8 mouse cellular contexts compared by ENCODE assay signal in genomic region chr13:35741040-35741619, GRCm38 (mm10).
DNase-seq lines count a peak whose midpoint lies in the region; ATAC-seq and TF ChIP-seq lines count a peak whose summit lies in the region.

No protein-coding gene starts in this region.

- TF ChIP-seq CTCF in liver, postnatal 0 days (IDR thresholded peaks at IDR 0.05; ENCODE audit: low read depth) = peak; percentile 72
- 0 out of 2 replicates have a peak, but pooled peaks have one; percentile 38 for TF ChIP-seq CTCF in testis, adult 2 months (IDR thresholded peaks at IDR 0.05; ENCODE audit: control insufficient read depth, insufficient read depth, insufficient replicate concordance, low read depth, low read length)

- peak overlapping the region; percentile 89 for H3K4me3 ChIP-seq in forebrain, embryonic 14.5 days (ENCODE audit: low read depth, low read length)
- peak overlapping the region; percentile 96 for H3K4me3 ChIP-seq in liver, postnatal 0 days (ENCODE audit: low read depth, low read length)
- H3K4me3 ChIP-seq in neural tube, embryonic 14.5 days (ENCODE audit: low read depth, low read length) = peak overlapping the region; percentile 96
- peak overlapping the region; percentile 92 for H3K4me3 ChIP-seq in testis, adult 2 months (ENCODE audit: control insufficient read depth, low read depth, low read length)

- H3K9me3 ChIP-seq in forebrain, embryonic 14.5 days (replicated peaks; ENCODE audit: control insufficient read depth, low read length) = no peaks in the 10 kb centered on the region
- no peaks in the 10 kb centered on the region for H3K9me3 ChIP-seq in liver, postnatal 0 days (ENCODE audit: low read length)
- peaks cover 3% of the 10 kb centered on the region; the same call in 1 of the 2 replicates for H3K9me3 ChIP-seq in neural tube, embryonic 14.5 days (ENCODE audit: control insufficient read depth, low read length)

- TF ChIP-seq EP300 in liver, postnatal 0 days (IDR thresholded peaks at IDR 0.05; ENCODE audit: low read depth) = no peak

- peaks cover 10% of the 10 kb centered on the region for H3K4me1 ChIP-seq in forebrain, embryonic 14.5 days (ENCODE audit: control insufficient read depth, insufficient read depth, low read length)
- H3K4me1 ChIP-seq in liver, postnatal 0 days (ENCODE audit: insufficient read depth) = peaks cover 27% of the 10 kb centered on the region
- peaks cover 11% of the 10 kb centered on the region for H3K4me1 ChIP-seq in neural tube, embryonic 14.5 days (ENCODE audit: control insufficient read depth, insufficient read depth, low read length)
- H3K4me1 ChIP-seq in testis, adult 2 months (ENCODE audit: control insufficient read depth, insufficient read depth, low read length) = peaks cover 6% of the 10 kb centered on the region

- H3K9ac ChIP-seq in forebrain, embryonic 14.5 days (ENCODE audit: low read length) = peak overlapping the region; percentile 87
- peak overlapping the region; percentile 99 for H3K9ac ChIP-seq in liver, postnatal 0 days (replicated peaks)
- peak overlapping the region; percentile 83 for H3K9ac ChIP-seq in neural tube, embryonic 14.5 days (replicated peaks; ENCODE audit: low read depth, low read length)

- H3K27me3 ChIP-seq in forebrain, embryonic 14.5 days (replicated peaks; ENCODE audit: control insufficient read depth, insufficient read depth, low read length) = peaks cover 24% of the 10 kb centered on the region
- H3K27me3 ChIP-seq in liver, postnatal 0 days (ENCODE audit: insufficient read depth, low read length) = no peaks in the 10 kb centered on the region
- H3K27me3 ChIP-seq in neural tube, embryonic 14.5 days (ENCODE audit: control insufficient read depth, insufficient read depth, low read length) = peaks cover 12% of the 10 kb centered on the region; the same call in 1 of the 2 replicates
- no peaks in the 10 kb centered on the region for H3K27me3 ChIP-seq in testis, adult 2 months (ENCODE audit: control insufficient read depth, insufficient read depth, low read length)

- peak; percentile 9; the same call in 1 of the 2 replicates for TF ChIP-seq POLR2A in testis, adult 2 months (IDR thresholded peaks at IDR 0.05; ENCODE audit: control insufficient read depth, low read depth, low read length)

- peak; percentile 93 for ATAC-seq in forebrain, embryonic 14.5 days
- ATAC-seq in liver, postnatal 0 days = peak; percentile 91
- peak; percentile 95 for ATAC-seq in neural tube, embryonic 14.5 days (ENCODE audit: low read depth)

- no peaks in the 10 kb centered on the region for H3K36me3 ChIP-seq in forebrain, embryonic 14.5 days (ENCODE audit: control insufficient read depth, insufficient read depth, low read length)
- H3K36me3 ChIP-seq in liver, postnatal 0 days (replicated peaks; ENCODE audit: insufficient read depth, low read length) = no peaks in the 10 kb centered on the region
- H3K36me3 ChIP-seq in neural tube, embryonic 14.5 days (ENCODE audit: control insufficient read depth, insufficient read depth, low read length) = no peaks in the 10 kb centered on the region
- no peaks in the 10 kb centered on the region for H3K36me3 ChIP-seq in testis, adult 2 months (ENCODE audit: control insufficient read depth, insufficient read depth, low read length)

- peak; percentile 80 for DNase-seq in ES-CJ7 (ENCODE audit: low read depth, low spot score)
- peak; percentile 84 for DNase-seq in cerebellum, adult 11 months
- DNase-seq in forebrain, embryonic 14.5 days (ENCODE audit: low spot score) = peak; percentile 93
- DNase-seq in heart, postnatal 14 days = peak; percentile 95
- peak; percentile 86 for DNase-seq in layer of hippocampus, adult 11-12 months (ENCODE audit: low spot score)
- DNase-seq in liver, postnatal 0 days = peak; percentile 97

- peak overlapping the region; percentile 74; the same call in 1 of the 2 replicates for H3K27ac ChIP-seq in forebrain, embryonic 14.5 days (ENCODE audit: low read depth, low read length)
- H3K27ac ChIP-seq in liver, postnatal 0 days (ENCODE audit: low read depth) = peak overlapping the region; percentile 96
- H3K27ac ChIP-seq in neural tube, embryonic 14.5 days (ENCODE audit: low read depth, low read length) = peak overlapping the region; percentile 79
- peak overlapping the region; percentile 80 for H3K27ac ChIP-seq in testis, adult 2 months (ENCODE audit: control insufficient read depth, insufficient read depth, low read depth, low read length)

- intact Hi-C loops in heart, postnatal 14 days (cut with DNase I) = loop anchor here (5.0 kb wide), 2 partner anchors 159 to 239 kb away; no protein-coding TSS in a partner anchor

- peak overlapping the region; percentile 95 for H3K4me2 ChIP-seq in forebrain, embryonic 14.5 days (ENCODE audit: low read length)
- peak overlapping the region; percentile 87 for H3K4me2 ChIP-seq in liver, postnatal 0 days (ENCODE audit: low read depth, low read length)
- peak overlapping the region; percentile 89 for H3K4me2 ChIP-seq in neural tube, embryonic 14.5 days (ENCODE audit: low read depth, low read length)

- WGBS in forebrain, embryonic 14.5 days = under 1% methylated on average over 57 of the region's 68 CpGs
- under 1% methylated on average over 35 of the region's 68 CpGs for WGBS in liver, postnatal 0 days (ENCODE audit: insufficient replicate concordance)
- WGBS in neural tube, embryonic 14.5 days = 2% methylated on average over 59 of the region's 68 CpGs

Comparison
In these comparisons a context has a peak if more than half of its experiments do, and no peak if none do; other contexts are left out.
1. Peak in every context shown above with its lines: DNase-seq, ATAC-seq, H3K4me3 ChIP-seq and H3K27ac ChIP-seq.